Mouse (Mus musculus) liver, postnatal 0 days (tissue): ENCODE data around the gene Filip1l. TPM values are rescaled to one million over a fixed set of nuclear protein-coding genes. Genes with fewer than 3 reads are reported as not detected.

ENCODE experiments used
- ATAC-seq: fragments of 200-750 bp; cut with Nextera tagmentation; 2 replicates; pipeline ENCODE4 v1.8.0; 2017; ENCODE audit warnings: mild to moderate bottlenecking, moderate library complexity
- DNase-seq: peaks from one replicate; pipeline ENCODE4 v3.0.0-alpha.2; 2016
- H3K27ac ChIP-seq: fragments of 300-500 bp; sonication (generic); 2 replicates; pipeline ENCODE4 v1.5.1; 2014; ENCODE audit warnings: antibody characterized with exemption, moderate library complexity, mild to moderate bottlenecking, low read depth
- H3K27me3 ChIP-seq: fragments of 300-500 bp; sonication (generic); 2 replicates; pipeline ENCODE4 v1.6.1; 2014; ENCODE audit warnings: low read length, control low read depth, mixed read lengths; ENCODE audit not compliant: insufficient read depth
- H3K36me3 ChIP-seq: fragments of 300-500 bp; sonication (generic); replicated peaks from 2 replicates; pipeline ENCODE4 v1.6.1; 2014; ENCODE audit warnings: mild to moderate bottlenecking, control low read depth, low read length, moderate library complexity, mixed read lengths; ENCODE audit not compliant: insufficient read depth
- H3K4me1 ChIP-seq: fragments of 300-500 bp; sonication (generic); 2 replicates; pipeline ENCODE4 v1.6.1; 2014; ENCODE audit warnings: antibody characterized with exemption, mild to moderate bottlenecking, control low read depth; ENCODE audit not compliant: insufficient read depth
- H3K4me2 ChIP-seq: fragments of 300-500 bp; sonication (generic); 2 replicates; pipeline ENCODE4 v1.6.1; 2014; ENCODE audit warnings: low read depth, mild to moderate bottlenecking, low read length, moderate library complexity, mixed read lengths
- H3K4me3 ChIP-seq: fragments of 300-500 bp; sonication (generic); 2 replicates; pipeline ENCODE4 v1.5.1; 2014; ENCODE audit warnings: low read depth, low read length
- H3K9ac ChIP-seq: fragments of 300-500 bp; sonication (generic); replicated peaks from 2 replicates; pipeline ENCODE4 v1.6.1; 2014; ENCODE audit warnings: mild to moderate bottlenecking, moderate library complexity
- H3K9me3 ChIP-seq: fragments of 300-500 bp; sonication (generic); 2 replicates; pipeline ENCODE4 v1.6.1; 2016; ENCODE audit warnings: mild to moderate bottlenecking, control low read depth, low read length, mixed read lengths
- CTCF ChIP-seq: sonication (generic); IDR thresholded peaks from 2 replicates; pipeline ENCODE4 v1.5.1; 2016; ENCODE audit warnings: antibody characterized with exemption, low read depth
- EP300 ChIP-seq: IDR thresholded peaks from 2 replicates; pipeline ENCODE4 v1.6.1; 2016; ENCODE audit warnings: antibody characterized with exemption, low read depth, mild to moderate bottlenecking
- WGBS: fragments of 180-500 bp; shearing (Covaris S2); extraction: QIAGEN DNeasy Blood & Tissue Kit; methylation state at CpG from one replicate; pipeline ENCODE4 v1.1.7; 2014; ENCODE audit not compliant: insufficient replicate concordance; 5-methylcytosine and 5-hydroxymethylcytosine counted together
- polyA plus RNA-seq: library from polyadenylated mRNA; unstranded; fragments of >200 nt; fragmentation: Nextera tagmentation; extraction: Ambion mirVana; gene quantifications from 2 replicates; pipeline ENCODE4 v1.2.1, GENCODE M21; 2015

Filip1l gene
- polyA plus RNA-seq, 1 experiment from 2014 or later: 6.2 TPM

DNA sequence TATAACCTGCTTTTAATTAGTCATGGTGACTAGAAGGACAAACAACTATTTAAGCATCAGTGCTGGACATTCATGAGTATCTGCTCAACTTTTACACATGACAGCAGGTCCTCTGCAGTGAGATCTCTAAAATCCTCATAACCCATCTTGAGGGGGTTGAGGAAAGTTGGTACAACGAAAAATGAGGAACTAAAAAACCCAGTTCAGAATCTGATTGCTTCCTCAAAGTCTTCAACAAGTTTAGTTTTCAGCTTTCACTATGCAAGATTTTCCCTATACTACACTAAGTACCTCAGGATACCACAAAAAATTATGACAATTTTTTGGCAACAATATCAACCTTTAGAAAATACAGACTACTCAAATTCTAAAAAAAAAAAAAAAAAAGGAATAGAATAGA is 181.5 kb downstream of the Filip1l start:
- no peaks in the 10 kb centered on the region for H3K27me3 ChIP-seq
- DNase-seq (no peak), ATAC-seq (no peak)
- no peak overlapping the region for H3K4me3 ChIP-seq
- no peaks in the 10 kb centered on the region for H3K4me1 ChIP-seq
- H3K4me2 ChIP-seq: no peak overlapping the region
- WGBS: 40% methylated on average over 1 of the region's 1 CpGs
- H3K36me3 ChIP-seq: no peaks in the 10 kb centered on the region
- H3K9me3 ChIP-seq: no peaks in the 10 kb centered on the region
- H3K27ac ChIP-seq: no peak overlapping the region
- TF ChIP-seq EP300 (no peak), CTCF (no peak)
- no peak overlapping the region for H3K9ac ChIP-seq

DNA sequence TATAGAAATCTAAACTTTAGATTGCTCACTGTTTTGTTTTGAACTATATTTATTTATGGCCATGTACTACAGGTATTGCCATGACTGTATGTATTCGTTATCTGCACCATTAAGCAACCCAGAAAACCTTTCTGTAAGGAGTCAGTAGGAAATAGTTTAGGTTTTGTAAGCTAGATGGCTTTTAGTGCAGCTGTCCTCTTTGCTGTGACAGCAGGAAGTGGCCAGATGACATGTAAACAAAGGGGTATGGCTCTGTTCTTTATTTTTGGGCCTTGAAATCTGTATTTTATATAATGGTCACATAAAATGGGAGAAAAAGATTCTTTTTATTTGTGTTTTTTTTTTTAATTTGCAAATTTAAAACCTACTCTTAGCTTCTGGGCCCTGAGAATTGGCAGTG is 181.9 kb downstream of the Filip1l start:
- ATAC-seq (no peak), DNase-seq (no peak)
- Histone ChIP-seq H3K4me2 (no peak overlapping the region), H3K27ac (no peak overlapping the region), H3K4me1 (no peaks in the 10 kb centered on the region), H3K9ac (no peak overlapping the region), H3K4me3 (no peak overlapping the region), H3K27me3 (no peaks in the 10 kb centered on the region), H3K36me3 (no peaks in the 10 kb centered on the region), H3K9me3 (no peaks in the 10 kb centered on the region)
- TF ChIP-seq CTCF (no peak), EP300 (no peak)
- 34% methylated on average over 1 of the region's 1 CpGs for WGBS

- TF ChIP-seq CTCF (no peak), EP300 (no peak)
- no peaks in the 10 kb centered on the region for H3K4me1 ChIP-seq
- H3K9me3 ChIP-seq: no peaks in the 10 kb centered on the region
- no peak overlapping the region for H3K9ac ChIP-seq
- WGBS: 69% methylated on average over 7 of the region's 7 CpGs
- no peaks in the 10 kb centered on the region for H3K36me3 ChIP-seq
- H3K27me3 ChIP-seq: no peaks in the 10 kb centered on the region
- ATAC-seq (peak; percentile 41; the same call in 1 of the 2 replicates), DNase-seq (no peak)
- H3K4me2 ChIP-seq: no peak overlapping the region
- no peak overlapping the region for H3K27ac ChIP-seq
- no peak overlapping the region for H3K4me3 ChIP-seq
Observed at GRCm38 (mm10) chr16:57536511-57536910, 183.6 kb downstream of the Filip1l start.

- no peak for TF ChIP-seq EP300
- TF ChIP-seq CTCF: no peak
- WGBS: 69% methylated on average over 3 of the region's 3 CpGs
- Histone ChIP-seq H3K4me3 (no peak overlapping the region), H3K4me1 (0 out of 2 replicates have a peak, but pooled peaks cover 5% of the 10 kb centered on the region), H3K27me3 (no peaks in the 10 kb centered on the region), H3K4me2 (no peak overlapping the region), H3K36me3 (no peaks in the 10 kb centered on the region), H3K9me3 (no peaks in the 10 kb centered on the region), H3K27ac (no peak overlapping the region), H3K9ac (no peak overlapping the region)
- ATAC-seq: no peak
- DNase-seq: no peak
Observed at GRCm38 (mm10) chr16:57543243-57543642, 190.3 kb downstream of the Filip1l start.

DNA sequence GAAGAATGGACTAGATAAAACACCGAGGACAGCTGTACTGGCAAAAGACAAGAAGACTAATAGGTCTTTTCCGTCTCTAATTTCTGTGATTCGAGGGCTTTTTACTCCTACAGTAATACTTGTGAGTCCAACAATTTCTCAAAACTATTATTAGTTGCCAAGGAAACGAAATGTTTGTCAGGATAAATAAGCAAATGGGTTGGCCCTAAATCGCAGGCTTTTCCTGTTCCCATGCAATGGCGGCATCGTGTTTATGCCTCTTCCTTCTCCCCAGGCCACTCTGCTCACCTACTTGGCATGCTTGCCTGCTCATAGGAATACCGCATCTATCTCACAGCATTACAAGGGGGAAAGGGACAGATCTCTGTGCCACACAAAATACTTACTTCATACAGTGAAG is 191.5 kb downstream of the Filip1l start:
- H3K9me3 ChIP-seq: no peaks in the 10 kb centered on the region
- no peaks in the 10 kb centered on the region for H3K36me3 ChIP-seq
- TF ChIP-seq CTCF (no peak), EP300 (no peak)
- DNase-seq (no peak), ATAC-seq (no peak)
- H3K4me2 ChIP-seq: no peak overlapping the region
- no peak overlapping the region for H3K4me3 ChIP-seq
- no peak overlapping the region for H3K27ac ChIP-seq
- no peak overlapping the region for H3K9ac ChIP-seq
- 0 out of 2 replicates have a peak, but pooled peaks cover 5% of the 10 kb centered on the region for H3K4me1 ChIP-seq
- 78% methylated on average over 8 of the region's 8 CpGs for WGBS
- no peaks in the 10 kb centered on the region for H3K27me3 ChIP-seq

- H3K9me3 ChIP-seq: no peaks in the 10 kb centered on the region
- no peak overlapping the region for H3K27ac ChIP-seq
- TF ChIP-seq CTCF (no peak), EP300 (no peak)
- H3K36me3 ChIP-seq: no peaks in the 10 kb centered on the region
- H3K4me3 ChIP-seq: no peak overlapping the region
- no peak overlapping the region for H3K9ac ChIP-seq
- ATAC-seq (no peak), DNase-seq (no peak)
- H3K4me1 ChIP-seq: 0 out of 2 replicates have a peak, but pooled peaks cover 5% of the 10 kb centered on the region
- 47% methylated on average over 1 of the region's 1 CpGs for WGBS
- no peak overlapping the region for H3K4me2 ChIP-seq
- no peaks in the 10 kb centered on the region for H3K27me3 ChIP-seq
Observed at GRCm38 (mm10) chr16:57546355-57546754, 193.5 kb downstream of the Filip1l start.

DNA sequence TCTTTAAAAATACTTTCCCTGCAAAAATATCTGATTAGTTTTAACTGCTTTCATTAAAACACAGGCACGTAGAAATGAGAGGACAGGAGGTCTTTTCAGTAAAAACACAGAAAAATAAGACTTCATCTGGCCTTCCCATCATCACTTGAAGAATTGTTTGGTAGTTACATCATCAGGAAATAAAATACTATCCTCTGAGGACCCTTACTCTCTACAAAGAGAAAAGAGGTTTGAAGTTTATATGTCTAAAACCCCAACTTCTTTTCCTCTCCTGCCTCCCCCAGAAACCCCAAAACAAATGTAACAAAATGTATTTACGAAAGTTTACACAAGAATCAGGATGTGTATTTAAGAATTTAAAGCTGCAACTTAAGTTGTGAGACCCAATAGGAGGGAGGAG is 195.7 kb downstream of the Filip1l start:
- H3K4me3 ChIP-seq: peak overlapping the region; percentile 53
- ATAC-seq: no peak
- peak overlapping the region; percentile 71 for H3K4me2 ChIP-seq
- H3K4me1 ChIP-seq: 0 out of 2 replicates have a peak, but pooled peaks cover 5% of the 10 kb centered on the region
- no peak for TF ChIP-seq EP300
- TF ChIP-seq CTCF: no peak
- no peaks in the 10 kb centered on the region for H3K27me3 ChIP-seq
- H3K36me3 ChIP-seq: no peaks in the 10 kb centered on the region
- no peak for DNase-seq
- H3K9ac ChIP-seq: peak overlapping the region; percentile 65
- H3K9me3 ChIP-seq: no peaks in the 10 kb centered on the region
- WGBS: 56% methylated on average over 2 of the region's 2 CpGs
- H3K27ac ChIP-seq: peak overlapping the region; percentile 66; the same call in 1 of the 2 replicates
